Mouse (Mus musculus): ENCODE data around the gene Phkg1. TPM values are rescaled to one million over a fixed set of nuclear protein-coding genes. Genes with fewer than 3 reads are reported as not detected.
"Not testable (repeated sequence)": the region's sequence is repeated elsewhere in the genome, so short reads cannot be mapped to it uniquely, and the experiment has no call there.

Gene Phkg1
- 6.4 and 7.2 TPM in 2 replicates for total RNA-seq (2012; rRNA removed)

GRCm38 (mm10) chr5:129898449-129898848 lies at the start of gene Phkg1:
Gene Phkg1 (minus strand): TSS chr5:129898549.
- Histone ChIP-seq H3K27ac (ENCODE audit: insufficient read depth, low read depth, low read length, poor library complexity, severe bottlenecking) (no peak within 1 kb of the TSS), H3K36me3 (ENCODE audit: control insufficient read depth, insufficient read depth, low read length, poor library complexity, severe bottlenecking) (peaks cover 8% of the 10 kb centered on the region), H3K9ac (ENCODE audit: insufficient read depth, low read depth, low read length, poor library complexity, severe bottlenecking) (no peak within 1 kb of the TSS), H3K4me1 (ENCODE audit: control insufficient read depth in 2 of 2, insufficient read depth in 2 of 2, low read length in 2 of 2, poor library complexity in 1 of 2) (peaks cover 2 to 5% of the 10 kb centered on the region in 2 experiments; a peak in 1 of 4 replicates), H3K9me3 (ENCODE audit: control insufficient read depth, insufficient read depth, low read depth, low read length) (no peaks in the 10 kb centered on the region), H3K4me3 (ENCODE audit: insufficient read depth in 1 of 2, low read depth in 1 of 2, low read length in 2 of 2, poor library complexity in 1 of 2, severe bottlenecking in 1 of 2) (no peak within 1 kb of the TSS)
- no peak for DNase-seq (ENCODE audit: low read depth, low spot score)
- in situ Hi-C loops (cut with MboI; ENCODE audit: low sequenced_read_pairs in 2 of 2, unreplicated experiment in 2 of 2): no loop called here
- TF ChIP-seq MAFK (IDR thresholded peaks at IDR 0.05; ENCODE audit: insufficient read depth, low read depth, low read length) (no peak), ZNF384 (IDR thresholded peaks at IDR 0.05; ENCODE audit: low read depth, low read length) (no peak), CHD2 (IDR thresholded peaks at IDR 0.05; ENCODE audit: low read depth, low read length) (no peak), ZC3H11A (IDR thresholded peaks at IDR 0.05; ENCODE audit: borderline replicate concordance, low read depth, low read length) (no peak), HCFC1 (IDR thresholded peaks at IDR 0.05; ENCODE audit: borderline replicate concordance, insufficient read depth, low read length) (no peak)

GRCm38 (mm10) chr5:129947528-129948033 lies 49.2 kb upstream of the Phkg1 start:
- in situ Hi-C loops (cut with MboI; ENCODE audit: low sequenced_read_pairs in 2 of 2, unreplicated experiment in 2 of 2): no loop called here
- H3K27ac ChIP-seq (ENCODE audit: insufficient read depth, low read depth, low read length, poor library complexity, severe bottlenecking): no peak overlapping the region
- TF ChIP-seq MAFK (IDR thresholded peaks at IDR 0.05; ENCODE audit: insufficient read depth, low read depth, low read length) (no peak), HCFC1 (IDR thresholded peaks at IDR 0.05; ENCODE audit: borderline replicate concordance, insufficient read depth, low read length) (no peak), ZC3H11A (IDR thresholded peaks at IDR 0.05; ENCODE audit: borderline replicate concordance, low read depth, low read length) (no peak), CHD2 (IDR thresholded peaks at IDR 0.05; ENCODE audit: low read depth, low read length) (no peak), ZNF384 (IDR thresholded peaks at IDR 0.05; ENCODE audit: low read depth, low read length) (no peak)
- no peak overlapping the region for H3K4me3 ChIP-seq (ENCODE audit: insufficient read depth in 1 of 2, low read depth in 1 of 2, low read length in 2 of 2, poor library complexity in 1 of 2, severe bottlenecking in 1 of 2)
- H3K9ac ChIP-seq (ENCODE audit: insufficient read depth, low read depth, low read length, poor library complexity, severe bottlenecking): no peak overlapping the region
- peaks cover 7% of the 10 kb centered on the region for H3K36me3 ChIP-seq (ENCODE audit: control insufficient read depth, insufficient read depth, low read length, poor library complexity, severe bottlenecking)
- DNase-seq (ENCODE audit: low read depth, low spot score): no peak
- H3K4me1 ChIP-seq (ENCODE audit: control insufficient read depth in 2 of 2, insufficient read depth in 2 of 2, low read length in 2 of 2, poor library complexity in 1 of 2): peaks cover 2 to 4% of the 10 kb centered on the region in 2 experiments; a peak in 2 of 4 replicates
- H3K9me3 ChIP-seq (ENCODE audit: control insufficient read depth, insufficient read depth, low read depth, low read length): no peaks in the 10 kb centered on the region

GRCm38 (mm10) chr5:129943402-129943801 lies 45.1 kb upstream of the Phkg1 start:
- TF ChIP-seq MAFK (IDR thresholded peaks at IDR 0.05; ENCODE audit: insufficient read depth, low read depth, low read length): no peak
- no peak for TF ChIP-seq ZC3H11A (IDR thresholded peaks at IDR 0.05; ENCODE audit: borderline replicate concordance, low read depth, low read length)
- TF ChIP-seq CHD2 (IDR thresholded peaks at IDR 0.05; ENCODE audit: low read depth, low read length): no peak
- TF ChIP-seq HCFC1 (IDR thresholded peaks at IDR 0.05; ENCODE audit: borderline replicate concordance, insufficient read depth, low read length): no peak
- no peak for TF ChIP-seq ZNF384 (IDR thresholded peaks at IDR 0.05; ENCODE audit: low read depth, low read length)
- no peak overlapping the region for H3K27ac ChIP-seq (ENCODE audit: insufficient read depth, low read depth, low read length, poor library complexity, severe bottlenecking)
- peaks cover 7% of the 10 kb centered on the region for H3K36me3 ChIP-seq (ENCODE audit: control insufficient read depth, insufficient read depth, low read length, poor library complexity, severe bottlenecking)
- DNase-seq (ENCODE audit: low read depth, low spot score): no peak
- no peak overlapping the region for H3K9ac ChIP-seq (ENCODE audit: insufficient read depth, low read depth, low read length, poor library complexity, severe bottlenecking)
- in situ Hi-C loops (cut with MboI; ENCODE audit: low sequenced_read_pairs in 2 of 2, unreplicated experiment in 2 of 2): no loop called here
- no peaks in the 10 kb centered on the region for H3K9me3 ChIP-seq (ENCODE audit: control insufficient read depth, insufficient read depth, low read depth, low read length)
- peak overlapping the region in 1 of 2 experiments; percentile 95; a peak in 2 of 4 replicates for H3K4me3 ChIP-seq (ENCODE audit: insufficient read depth in 1 of 2, low read depth in 1 of 2, low read length in 2 of 2, poor library complexity in 1 of 2, severe bottlenecking in 1 of 2)
- peaks cover 3 to 6% of the 10 kb centered on the region in 2 experiments; a peak in 3 of 4 replicates for H3K4me1 ChIP-seq (ENCODE audit: control insufficient read depth in 2 of 2, insufficient read depth in 2 of 2, low read length in 2 of 2, poor library complexity in 1 of 2)

GRCm38 (mm10) chr5:129942073-129942939 lies 44.0 kb upstream of the Phkg1 start:
- H3K27ac ChIP-seq (ENCODE audit: insufficient read depth, low read depth, low read length, poor library complexity, severe bottlenecking); DNase-seq (ENCODE audit: low read depth, low spot score); H3K36me3 ChIP-seq (ENCODE audit: control insufficient read depth, insufficient read depth, low read length, poor library complexity, severe bottlenecking); H3K4me1 ChIP-seq (ENCODE audit: control insufficient read depth in 2 of 2, insufficient read depth in 2 of 2, low read length in 2 of 2, poor library complexity in 1 of 2); H3K9me3 ChIP-seq (ENCODE audit: control insufficient read depth, insufficient read depth, low read depth, low read length); in situ Hi-C loops (cut with MboI; ENCODE audit: low sequenced_read_pairs in 2 of 2, unreplicated experiment in 2 of 2): not testable (repeated sequence)
- peak overlapping the region; percentile 98 for H3K9ac ChIP-seq (ENCODE audit: insufficient read depth, low read depth, low read length, poor library complexity, severe bottlenecking)
- H3K4me3 ChIP-seq (ENCODE audit: insufficient read depth in 1 of 2, low read depth in 1 of 2, low read length in 2 of 2, poor library complexity in 1 of 2, severe bottlenecking in 1 of 2): peak overlapping the region; percentile 90 to 95

All from ES-E14 (cell line).